Mouse (Mus musculus) heart, postnatal 0 days (tissue): ENCODE results near the gene Pfkm.

Source experiments
- CTCF ChIP-seq: IDR thresholded peaks from 2 replicates; pipeline ENCODE4 v1.5.1; 2016; ENCODE audit warnings: antibody characterized with exemption, control low read depth, low read depth
- EP300 ChIP-seq: IDR thresholded peaks from 2 replicates; pipeline ENCODE4 v1.6.1; 2016; ENCODE audit warnings: antibody characterized with exemption, low read depth

- TF ChIP-seq CTCF (no peak), EP300 (no peak)
These were observed 23.9 kb downstream of the Pfkm start for GRCm38 (mm10) chr15:98116287-98116686.
